Mouse (Mus musculus) neural tube, embryonic 11.5 days (tissue): ENCODE results near the gene Commd2. TPM values are rescaled to one million over a fixed set of nuclear protein-coding genes. Genes with fewer than 3 reads are reported as not detected.
A peak's percentile ranks its signal among the peaks of the same experiment; 100 is the strongest.

Experiments used
- ATAC-seq: fragments of 200-750 bp; cut with Nextera tagmentation; 2 replicates; pipeline ENCODE4 v1.8.0; 2017; ENCODE audit warnings: moderate number of reproducible peaks, mild to moderate bottlenecking, moderate TSS enrichment, moderate library complexity; ENCODE audit not compliant: insufficient read depth, low FRiP score, low TSS enrichment
- DNase-seq: peaks from one replicate; pipeline ENCODE4 v3.0.0-alpha.2; 2015; ENCODE audit warnings: low spot score
- H3K27ac ChIP-seq: fragments of 300-500 bp; sonication (generic); 2 replicates; pipeline ENCODE4 v1.5.1; 2014; ENCODE audit warnings: low read depth, mild to moderate bottlenecking, low read length
- H3K27me3 ChIP-seq: fragments of 300-500 bp; sonication (generic); 2 replicates; pipeline ENCODE4 v1.6.1; 2014; ENCODE audit warnings: mild to moderate bottlenecking, low read length, mixed read lengths; ENCODE audit not compliant: control insufficient read depth, insufficient read depth
- H3K36me3 ChIP-seq: fragments of 300-500 bp; sonication (generic); 2 replicates; pipeline ENCODE4 v1.6.1; 2014; ENCODE audit warnings: mild to moderate bottlenecking, low read length, moderate library complexity, mixed read lengths; ENCODE audit not compliant: control insufficient read depth, insufficient read depth
- H3K4me1 ChIP-seq: fragments of 300-500 bp; sonication (generic); 2 replicates; pipeline ENCODE4 v1.6.1; 2014; ENCODE audit warnings: low read length, mixed read lengths; ENCODE audit not compliant: control insufficient read depth, insufficient read depth
- H3K4me2 ChIP-seq: fragments of 300-500 bp; sonication (generic); 2 replicates; pipeline ENCODE4 v1.6.1; 2014; ENCODE audit warnings: low read depth, mild to moderate bottlenecking, moderate library complexity
- H3K4me3 ChIP-seq: fragments of 300-500 bp; sonication (generic); 2 replicates; pipeline ENCODE4 v1.5.1; 2014; ENCODE audit warnings: low read depth, low read length
- H3K9ac ChIP-seq: fragments of 300-500 bp; sonication (generic); 2 replicates; pipeline ENCODE4 v1.6.1; 2014; ENCODE audit warnings: mild to moderate bottlenecking, low read length
- H3K9me3 ChIP-seq: fragments of 300-500 bp; sonication (generic); 2 replicates; pipeline ENCODE4 v1.6.1; 2016; ENCODE audit warnings: low read length; ENCODE audit not compliant: control insufficient read depth
- WGBS: fragments of 180-500 bp; shearing (Covaris S2); extraction: QIAGEN DNeasy Blood & Tissue Kit; methylation state at CpG from one replicate; pipeline ENCODE4 v1.1.7; 2014; 5-methylcytosine and 5-hydroxymethylcytosine counted together
- polyA plus RNA-seq: library from polyadenylated mRNA; unstranded; fragments of >200 nt; fragmentation: Nextera tagmentation; extraction: Ambion mirVana; gene quantifications from 2 replicates; pipeline ENCODE4 v1.2.1, GENCODE M21; 2014

Commd2 gene
- polyA plus RNA-seq, 1 experiment from 2014 or later: 87.1 TPM

DNA sequence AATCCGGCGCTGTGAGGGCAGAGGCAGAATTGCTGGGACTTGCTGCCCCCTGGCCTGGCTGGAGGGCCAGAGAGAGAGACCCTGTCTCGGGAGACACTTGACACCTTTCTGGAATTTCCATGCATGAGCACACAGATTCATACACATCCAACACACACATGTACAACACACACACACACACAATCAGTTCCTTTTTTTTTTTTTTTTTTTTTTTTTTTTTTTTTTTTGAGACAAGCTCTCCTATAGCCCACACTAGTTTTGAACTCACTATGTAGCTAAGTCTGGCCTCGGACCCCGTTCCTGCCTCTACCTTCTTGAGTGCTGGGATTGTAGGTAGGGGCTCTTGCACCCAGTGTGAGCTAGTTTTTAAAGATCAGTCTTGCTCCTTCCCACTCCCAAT is 14.4 kb upstream of the Commd2 start:
- ATAC-seq (no peak), DNase-seq (no peak)
- Histone ChIP-seq H3K27ac (no peak overlapping the region), H3K27me3 (no peaks in the 10 kb centered on the region), H3K9ac (no peak overlapping the region), H3K36me3 (no peaks in the 10 kb centered on the region), H3K9me3 (no peaks in the 10 kb centered on the region), H3K4me2 (no peak overlapping the region), H3K4me1 (no peaks in the 10 kb centered on the region), H3K4me3 (no peak overlapping the region)
- WGBS: 90% methylated on average over 5 of the region's 5 CpGs

DNA sequence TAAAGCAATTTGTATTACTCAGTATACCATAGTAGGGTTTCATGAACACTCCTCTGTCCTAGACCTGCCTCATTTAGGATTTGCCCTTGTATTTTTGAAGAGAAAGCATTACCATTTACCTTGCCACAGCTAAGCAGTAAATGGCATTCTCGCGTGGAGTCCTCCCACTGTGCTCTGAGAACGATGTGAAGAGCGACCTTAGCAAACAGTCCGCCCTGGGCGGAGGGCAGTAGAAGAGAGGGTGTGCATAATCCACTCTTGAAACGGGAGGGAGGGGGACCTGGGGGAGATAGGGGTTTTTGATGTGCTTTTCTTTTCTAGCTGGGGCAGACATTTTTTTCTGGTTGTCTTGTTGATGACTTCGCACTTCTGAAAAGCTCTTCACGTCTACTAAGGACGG is 13.2 kb upstream of the Commd2 start:
- Histone ChIP-seq H3K9ac (no peak overlapping the region), H3K27me3 (no peaks in the 10 kb centered on the region), H3K4me2 (no peak overlapping the region), H3K36me3 (no peaks in the 10 kb centered on the region), H3K4me3 (no peak overlapping the region), H3K4me1 (no peaks in the 10 kb centered on the region), H3K27ac (no peak overlapping the region), H3K9me3 (no peaks in the 10 kb centered on the region)
- DNase-seq: no peak
- ATAC-seq: no peak
- WGBS: 76% methylated on average over 10 of the region's 10 CpGs

DNA sequence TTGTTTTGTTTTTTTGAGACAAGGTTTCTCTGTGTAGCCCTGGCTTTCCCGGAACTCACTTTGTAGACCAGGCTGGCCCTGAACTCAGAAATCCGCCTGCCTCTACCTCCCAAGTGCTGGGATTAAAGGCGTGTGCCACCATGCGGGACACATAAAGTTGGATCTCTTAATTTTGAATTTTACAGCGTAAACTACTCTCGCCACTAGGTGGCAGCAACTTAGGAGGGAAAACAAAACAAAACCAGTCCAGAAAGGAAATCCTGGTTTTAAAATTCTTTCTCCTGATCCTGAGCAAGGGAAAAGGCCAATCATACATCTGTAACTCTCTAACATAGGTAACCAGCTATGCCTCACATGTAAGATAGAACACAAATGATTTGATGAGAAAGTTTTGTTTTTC is 12.2 kb upstream of the Commd2 start:
- Histone ChIP-seq H3K9me3 (no peaks in the 10 kb centered on the region), H3K27me3 (no peaks in the 10 kb centered on the region), H3K4me3 (no peak overlapping the region), H3K9ac (no peak overlapping the region), H3K4me1 (no peaks in the 10 kb centered on the region), H3K4me2 (no peak overlapping the region), H3K27ac (no peak overlapping the region), H3K36me3 (no peaks in the 10 kb centered on the region)
- peak; percentile 54 for DNase-seq
- 27% methylated on average over 6 of the region's 6 CpGs for WGBS
- ATAC-seq: no peak

DNA sequence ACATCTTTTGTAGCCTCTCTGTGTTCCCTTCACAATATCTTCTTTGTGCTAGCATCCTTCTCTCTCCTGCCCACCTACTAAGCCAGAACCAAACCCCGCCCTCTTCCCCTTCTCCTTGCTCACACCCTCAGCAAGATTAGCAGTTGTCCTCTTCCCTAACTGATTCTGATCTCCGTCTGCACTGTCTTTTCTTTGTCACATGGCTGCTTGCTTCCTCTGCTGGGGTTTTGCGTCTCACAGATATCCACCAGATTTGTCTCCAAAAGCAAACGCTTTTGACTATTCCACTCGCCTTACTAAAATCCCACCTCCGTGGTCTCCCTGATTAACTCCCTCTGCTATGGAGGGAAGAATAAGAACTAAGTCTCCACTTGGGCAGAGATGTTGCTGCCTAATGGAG is 7.1 kb upstream of the Commd2 start:
- Histone ChIP-seq H3K36me3 (no peaks in the 10 kb centered on the region), H3K9ac (no peak overlapping the region), H3K4me1 (no peaks in the 10 kb centered on the region), H3K27me3 (no peaks in the 10 kb centered on the region), H3K4me2 (no peak overlapping the region), H3K9me3 (no peaks in the 10 kb centered on the region), H3K4me3 (no peak overlapping the region), H3K27ac (no peak overlapping the region)
- WGBS: 74% methylated on average over 6 of the region's 6 CpGs
- ATAC-seq: no peak
- DNase-seq: no peak

DNA sequence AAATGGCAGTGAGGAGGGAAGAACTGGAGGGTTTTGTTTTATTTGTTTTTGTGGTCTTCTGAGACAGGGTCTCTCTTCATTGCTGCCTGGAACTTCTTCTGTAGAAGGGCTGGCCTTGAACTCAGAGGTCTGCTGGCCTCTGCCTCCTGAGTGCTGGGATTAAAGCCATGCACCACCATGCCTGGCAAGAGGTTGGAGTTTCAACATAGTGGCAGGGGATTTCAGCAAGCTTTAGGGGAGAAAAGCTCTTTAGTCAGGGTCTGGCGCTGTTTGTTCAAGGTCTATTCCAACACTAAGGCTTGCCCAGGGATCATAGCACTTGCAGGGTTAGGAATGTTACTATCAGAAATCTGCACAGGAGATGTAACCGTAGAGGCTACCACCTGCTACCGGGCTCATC is 2.1 kb upstream of the Commd2 start:
- no peaks in the 10 kb centered on the region for H3K36me3 ChIP-seq
- ATAC-seq (no peak), DNase-seq (no peak)
- no peak overlapping the region for H3K9ac ChIP-seq
- no peaks in the 10 kb centered on the region for H3K9me3 ChIP-seq
- WGBS: 86% methylated on average over 3 of the region's 3 CpGs
- H3K27ac ChIP-seq: no peak overlapping the region
- no peaks in the 10 kb centered on the region for H3K27me3 ChIP-seq
- no peak overlapping the region for H3K4me2 ChIP-seq
- no peak overlapping the region for H3K4me3 ChIP-seq
- H3K4me1 ChIP-seq: no peaks in the 10 kb centered on the region; the same call in 1 of the 2 replicates

DNA sequence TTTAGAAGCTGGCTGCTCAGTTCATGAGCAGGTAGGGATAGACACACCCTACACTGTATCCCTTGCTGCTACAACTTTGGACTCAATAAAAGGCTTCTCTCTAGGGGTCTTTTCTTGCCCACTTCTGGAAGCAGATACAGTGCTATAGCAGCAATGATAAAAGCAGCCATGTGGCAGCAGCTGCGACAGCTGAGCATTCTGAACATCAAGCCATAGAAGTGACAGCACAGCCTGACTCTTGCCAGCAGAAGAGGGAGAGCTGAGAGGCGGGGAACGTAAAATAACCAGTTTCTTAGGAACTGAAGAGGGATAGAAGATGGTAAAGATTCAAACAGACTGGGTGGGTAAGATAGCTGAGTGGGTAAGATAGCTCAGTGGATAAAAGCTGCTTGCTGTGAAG is 970 bp upstream of the Commd2 start:
- Histone ChIP-seq H3K4me2 (no peak overlapping the region), H3K4me1 (no peaks in the 10 kb centered on the region; the same call in 1 of the 2 replicates), H3K4me3 (no peak overlapping the region), H3K36me3 (no peaks in the 10 kb centered on the region), H3K9ac (no peak overlapping the region), H3K9me3 (no peaks in the 10 kb centered on the region), H3K27me3 (no peaks in the 10 kb centered on the region), H3K27ac (no peak overlapping the region)
- DNase-seq: no peak
- ATAC-seq: no peak
- 78% methylated on average over 3 of the region's 3 CpGs for WGBS

DNA sequence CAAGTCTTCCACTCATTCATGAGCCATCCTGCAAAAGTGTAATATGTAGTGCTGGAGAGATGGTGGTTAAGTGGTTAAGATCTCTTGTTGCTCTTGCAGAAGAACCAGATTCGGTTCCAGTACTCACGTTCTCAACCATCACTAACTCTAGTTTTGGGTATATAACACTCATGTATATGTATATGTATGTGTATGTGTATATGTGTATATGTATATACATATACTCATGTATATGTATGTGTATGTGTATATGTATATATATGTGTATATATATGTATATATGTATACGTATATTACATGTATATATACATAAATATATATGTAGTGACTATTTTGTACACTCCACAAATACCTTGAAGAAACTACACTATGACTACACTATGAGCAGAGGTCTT is 347 bp upstream of the Commd2 start:
- DNase-seq: no peak
- Histone ChIP-seq H3K36me3 (no peaks in the 10 kb centered on the region), H3K4me2 (peak overlapping the region; percentile 45), H3K27ac (no peak overlapping the region), H3K9ac (peak overlapping the region; percentile 78; the same call in 1 of the 2 replicates), H3K9me3 (no peaks in the 10 kb centered on the region), H3K4me1 (no peaks in the 10 kb centered on the region; the same call in 1 of the 2 replicates), H3K4me3 (peak overlapping the region; percentile 80), H3K27me3 (no peaks in the 10 kb centered on the region)
- no peak; the same call in 1 of the 2 replicates for ATAC-seq
- WGBS: 77% methylated on average over 3 of the region's 3 CpGs

DNA sequence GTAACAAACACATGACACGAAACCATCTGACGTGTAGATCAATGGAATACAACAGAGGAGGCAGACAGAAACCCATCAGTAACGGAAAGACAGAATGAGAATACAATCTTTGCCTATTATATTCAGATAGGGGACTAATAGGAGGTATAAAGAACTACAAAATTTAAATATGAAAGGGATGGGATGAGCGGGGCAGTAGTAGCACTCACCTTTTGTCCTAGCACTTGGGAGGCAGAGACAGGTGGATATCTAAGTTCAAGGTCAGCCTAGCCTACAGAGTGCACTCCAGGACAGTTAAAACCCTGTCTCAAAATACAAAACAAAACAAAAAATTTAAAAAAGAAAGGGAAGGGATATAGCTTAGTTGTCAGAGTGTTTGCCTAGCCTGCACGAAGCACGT is 8.3 kb downstream of the Commd2 start:
- Histone ChIP-seq H3K36me3 (no peaks in the 10 kb centered on the region; the same call in 1 of the 2 replicates), H3K4me3 (no peak overlapping the region), H3K4me2 (no peak overlapping the region), H3K9ac (no peak overlapping the region), H3K4me1 (no peaks in the 10 kb centered on the region), H3K27me3 (no peaks in the 10 kb centered on the region), H3K27ac (no peak overlapping the region), H3K9me3 (no peaks in the 10 kb centered on the region)
- ATAC-seq: no peak
- WGBS: 91% methylated on average over 6 of the region's 6 CpGs
- DNase-seq: no peak

DNA sequence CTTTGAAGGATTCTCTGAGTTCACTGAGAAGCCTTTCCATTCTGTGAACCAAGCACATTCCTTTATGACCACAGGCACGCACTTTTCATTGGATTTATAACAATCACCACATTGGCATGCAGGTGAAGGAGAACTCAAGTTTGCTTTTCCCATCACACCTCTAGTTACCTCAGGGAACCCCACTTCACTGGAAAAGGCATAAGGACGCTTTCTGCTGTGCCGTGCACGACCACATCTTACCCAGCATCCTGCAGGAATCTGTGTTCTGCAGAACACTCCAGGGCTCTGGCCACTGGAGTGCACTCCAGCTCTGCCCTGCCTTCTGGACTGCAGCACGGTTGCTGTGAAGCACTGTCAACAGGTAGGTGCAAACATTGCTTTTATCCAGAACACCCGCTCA is 13.9 kb downstream of the Commd2 start:
- WGBS: 77% methylated on average over 6 of the region's 6 CpGs

More for the DNA sequence above, 13.9 kb downstream of the Commd2 start:
- no peak overlapping the region for H3K27ac ChIP-seq
- no peak overlapping the region for H3K4me2 ChIP-seq
- no peak overlapping the region for H3K9ac ChIP-seq
- ATAC-seq (no peak), DNase-seq (no peak)
- H3K9me3 ChIP-seq: no peaks in the 10 kb centered on the region
- no peaks in the 10 kb centered on the region for H3K36me3 ChIP-seq
- H3K4me1 ChIP-seq: no peaks in the 10 kb centered on the region
- no peak overlapping the region for H3K4me3 ChIP-seq
- H3K27me3 ChIP-seq: no peaks in the 10 kb centered on the region
